Mouse (Mus musculus) hindbrain, embryonic 14.5 days (tissue): ENCODE data around the gene Arhgef12. TPM values are rescaled to one million over a fixed set of nuclear protein-coding genes. Genes with fewer than 3 reads are reported as not detected.
A peak's percentile ranks its signal among the peaks of the same experiment; 100 is the strongest.

ENCODE experiments used
- ATAC-seq: fragments of 200-750 bp; cut with Nextera tagmentation; 2 replicates; pipeline ENCODE4 v1.8.0; 2017; ENCODE audit warnings: moderate number of reproducible peaks, mild to moderate bottlenecking, moderate TSS enrichment, moderate library complexity; ENCODE audit not compliant: low FRiP score
- DNase-seq: peaks from one replicate; pipeline ENCODE4 v3.0.0-alpha.2; 2015; ENCODE audit warnings: low spot score
- H3K27ac ChIP-seq: fragments of 300-500 bp; sonication (generic); 2 replicates; pipeline ENCODE4 v1.5.1; 2014; ENCODE audit warnings: mild to moderate bottlenecking, moderate library complexity
- H3K27me3 ChIP-seq: fragments of 300-500 bp; sonication (generic); 2 replicates; pipeline ENCODE4 v1.6.1; 2014; ENCODE audit warnings: mild to moderate bottlenecking, low read length, mixed read lengths; ENCODE audit not compliant: control insufficient read depth, insufficient read depth
- H3K36me3 ChIP-seq: fragments of 300-500 bp; sonication (generic); replicated peaks from 2 replicates; pipeline ENCODE4 v1.6.1; 2014; ENCODE audit not compliant: control insufficient read depth, insufficient read depth
- H3K4me1 ChIP-seq: fragments of 300-500 bp; sonication (generic); replicated peaks from 2 replicates; pipeline ENCODE4 v1.6.1; 2014; ENCODE audit warnings: antibody characterized with exemption, low read length, mixed read lengths; ENCODE audit not compliant: control insufficient read depth, insufficient read depth
- H3K4me2 ChIP-seq: fragments of 300-500 bp; sonication (generic); replicated peaks from 2 replicates; pipeline ENCODE4 v1.6.1; 2014; ENCODE audit warnings: mild to moderate bottlenecking, moderate library complexity
- H3K4me3 ChIP-seq: fragments of 300-500 bp; sonication (generic); replicated peaks from 2 replicates; pipeline ENCODE4 v1.5.1; 2014; ENCODE audit warnings: mild to moderate bottlenecking, low read length
- H3K9ac ChIP-seq: fragments of 300-500 bp; sonication (generic); 2 replicates; pipeline ENCODE4 v1.6.1; 2014
- H3K9me3 ChIP-seq: fragments of 300-500 bp; sonication (generic); 2 replicates; pipeline ENCODE4 v1.6.1; 2016; ENCODE audit warnings: low read length; ENCODE audit not compliant: control insufficient read depth
- WGBS: fragments of 180-500 bp; shearing (Covaris S2); extraction: QIAGEN DNeasy Blood & Tissue Kit; methylation state at CpG from one replicate; pipeline ENCODE4 v1.1.7; 2014; 5-methylcytosine and 5-hydroxymethylcytosine counted together
- polyA plus RNA-seq: library from polyadenylated mRNA; unstranded; fragments of >200 nt; fragmentation: Nextera tagmentation; extraction: Ambion mirVana; gene quantifications from 2 replicates; pipeline ENCODE4 v1.2.1, GENCODE M21; 2014

The Arhgef12 gene
- polyA plus RNA-seq, 1 experiment from 2014 or later = 38.4 TPM

DNA sequence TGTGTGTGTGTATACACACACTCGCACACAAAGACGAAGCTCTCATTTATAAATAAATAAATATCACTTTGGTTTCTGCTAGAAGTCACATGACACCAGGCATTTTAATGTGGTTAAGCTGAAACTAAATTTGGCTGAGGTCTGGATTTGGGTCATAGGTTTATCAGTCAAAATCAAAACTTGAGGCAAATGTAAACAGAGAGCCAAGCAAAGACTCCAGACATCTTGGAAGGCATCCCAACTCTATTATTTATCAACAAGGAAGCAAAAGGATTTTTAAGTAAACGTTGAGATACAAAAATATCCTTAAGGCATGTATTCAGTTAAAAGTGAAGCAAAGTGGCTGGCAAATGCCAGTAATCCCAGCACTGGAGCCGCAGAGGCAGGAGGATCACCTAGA, 7.8 kb upstream of the Arhgef12 start:
- no peak overlapping the region for H3K9ac ChIP-seq
- H3K27ac ChIP-seq = no peak overlapping the region
- 89% methylated on average over 4 of the region's 4 CpGs for WGBS
- H3K27me3 ChIP-seq = no peaks in the 10 kb centered on the region
- no peak overlapping the region for H3K4me3 ChIP-seq
- H3K9me3 ChIP-seq = no peaks in the 10 kb centered on the region
- DNase-seq = no peak
- peaks cover 18% of the 10 kb centered on the region for H3K36me3 ChIP-seq
- H3K4me2 ChIP-seq = peak overlapping the region; percentile 68
- ATAC-seq = no peak
- H3K4me1 ChIP-seq = peaks cover 10% of the 10 kb centered on the region

DNA sequence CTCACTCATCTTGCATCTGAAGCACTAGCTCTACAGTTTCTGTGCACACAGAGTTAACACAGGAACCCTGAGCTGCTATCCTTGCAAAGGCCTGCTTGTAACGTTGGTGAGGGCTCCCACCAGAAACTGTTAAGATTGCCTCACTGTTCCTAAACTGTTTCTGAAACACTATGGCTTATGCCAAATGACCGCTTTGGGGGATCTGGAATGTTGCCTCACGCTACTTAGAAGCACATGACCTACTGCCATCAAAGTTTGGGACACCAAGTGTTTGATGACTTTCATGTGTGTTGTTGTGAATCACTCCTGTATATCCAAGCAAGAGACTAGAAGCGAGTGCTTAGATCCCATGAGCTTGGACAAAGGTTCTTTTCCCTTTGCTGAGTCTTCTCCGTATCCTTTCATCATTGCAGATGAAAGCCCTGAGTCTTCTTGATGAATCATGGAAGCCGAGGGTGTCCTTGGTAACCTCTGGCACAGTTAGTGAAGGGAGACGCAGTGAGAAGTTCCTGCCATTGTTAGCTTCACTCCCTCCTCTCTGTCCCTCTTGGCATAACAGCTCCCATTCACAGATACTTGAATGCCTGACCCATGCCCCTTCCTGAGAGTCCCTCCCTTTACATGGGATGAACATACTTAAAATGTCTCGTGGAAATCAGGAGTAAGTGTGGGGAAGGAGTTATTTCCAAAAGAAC, 3.4 kb upstream of the Arhgef12 start:
- DNase-seq = no peak
- Histone ChIP-seq H3K9ac (no peak overlapping the region), H3K9me3 (no peaks in the 10 kb centered on the region), H3K4me3 (no peak overlapping the region), H3K27ac (no peak overlapping the region), H3K4me1 (peaks cover 5% of the 10 kb centered on the region), H3K27me3 (no peaks in the 10 kb centered on the region), H3K4me2 (no peak overlapping the region), H3K36me3 (peaks cover 25% of the 10 kb centered on the region)
- no peak for ATAC-seq
- WGBS = 79% methylated on average over 8 of the region's 8 CpGs

DNA sequence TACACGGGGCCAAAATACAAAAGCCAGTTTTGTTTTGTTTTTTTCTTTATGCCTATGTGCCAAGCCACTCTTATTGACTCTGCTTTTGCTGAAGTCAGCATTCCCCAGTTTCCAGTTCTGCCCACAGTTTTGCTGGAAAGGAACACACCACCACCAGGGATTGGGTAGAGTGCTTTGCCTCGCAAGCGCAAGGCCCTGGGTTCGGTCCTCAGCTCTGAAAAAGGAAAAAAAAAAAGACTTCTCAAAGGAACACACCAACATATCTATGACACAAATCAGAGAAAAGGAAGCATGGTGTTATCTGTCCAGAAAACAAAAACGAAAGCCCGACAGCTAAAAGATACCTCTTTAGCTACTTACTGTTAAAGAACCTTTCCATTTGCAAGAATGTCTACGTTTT, 2.1 kb upstream of the Arhgef12 start:
- Histone ChIP-seq H3K4me1 (peaks cover 7% of the 10 kb centered on the region), H3K4me2 (no peak overlapping the region), H3K4me3 (no peak overlapping the region), H3K27me3 (no peaks in the 10 kb centered on the region), H3K27ac (no peak overlapping the region), H3K9me3 (no peaks in the 10 kb centered on the region), H3K36me3 (peaks cover 25% of the 10 kb centered on the region), H3K9ac (no peak overlapping the region)
- ATAC-seq (no peak), DNase-seq (no peak)
- 88% methylated on average over 7 of the region's 7 CpGs for WGBS

DNA sequence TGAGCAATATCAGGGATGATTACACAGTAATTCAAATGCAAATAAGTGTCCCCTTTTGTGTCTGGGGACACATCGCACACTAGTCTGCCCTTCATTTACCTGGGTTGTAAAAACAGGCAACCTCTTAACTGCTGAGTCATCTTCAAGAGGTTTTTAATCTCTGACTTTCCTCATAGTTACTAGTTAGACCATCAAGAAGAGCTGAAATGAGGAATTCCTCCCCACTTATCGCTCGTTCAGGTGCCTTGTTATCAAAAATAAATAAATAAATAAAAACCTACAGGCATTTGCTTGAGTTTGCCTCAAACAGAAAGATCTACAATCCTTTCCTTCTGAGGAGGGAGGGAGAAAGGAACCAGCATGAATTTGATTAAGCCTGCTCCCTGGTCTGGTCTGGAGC, 1.7 kb upstream of the Arhgef12 start:
- no peak overlapping the region for H3K27ac ChIP-seq
- no peak for DNase-seq
- peaks cover 25% of the 10 kb centered on the region for H3K36me3 ChIP-seq
- no peak overlapping the region for H3K4me3 ChIP-seq
- H3K9me3 ChIP-seq = no peaks in the 10 kb centered on the region
- peaks cover 11% of the 10 kb centered on the region for H3K4me1 ChIP-seq
- no peak overlapping the region for H3K9ac ChIP-seq
- WGBS = 84% methylated on average over 3 of the region's 3 CpGs
- no peak overlapping the region for H3K4me2 ChIP-seq
- H3K27me3 ChIP-seq = no peaks in the 10 kb centered on the region
- no peak for ATAC-seq

DNA sequence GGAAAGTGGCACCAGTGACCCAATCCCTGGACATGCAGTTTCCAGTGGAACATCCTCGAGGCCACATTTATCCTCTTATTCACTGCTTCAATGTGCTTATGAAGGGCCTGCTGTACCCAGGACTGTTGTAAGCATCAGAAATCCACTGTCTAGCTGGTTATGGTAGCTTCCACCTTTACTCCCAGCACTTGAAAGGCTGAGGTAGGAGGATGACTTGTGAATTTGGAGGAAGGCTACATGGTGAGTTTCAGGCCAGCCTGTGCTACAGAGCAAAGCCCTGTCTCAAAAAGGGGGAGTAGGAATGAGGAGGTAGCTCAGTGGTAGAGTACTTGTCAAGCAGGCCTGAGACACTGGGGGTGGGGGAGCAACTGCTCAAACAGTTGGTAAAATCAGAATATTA, 1.0 kb upstream of the Arhgef12 start:
- ATAC-seq (no peak), DNase-seq (no peak)
- Histone ChIP-seq H3K9me3 (no peaks in the 10 kb centered on the region), H3K4me1 (peaks cover 17% of the 10 kb centered on the region), H3K27me3 (no peaks in the 10 kb centered on the region), H3K9ac (no peak overlapping the region), H3K36me3 (peaks cover 25% of the 10 kb centered on the region), H3K27ac (no peak overlapping the region), H3K4me3 (no peak overlapping the region), H3K4me2 (no peak overlapping the region)
- 93% methylated on average over 1 of the region's 1 CpGs for WGBS

DNA sequence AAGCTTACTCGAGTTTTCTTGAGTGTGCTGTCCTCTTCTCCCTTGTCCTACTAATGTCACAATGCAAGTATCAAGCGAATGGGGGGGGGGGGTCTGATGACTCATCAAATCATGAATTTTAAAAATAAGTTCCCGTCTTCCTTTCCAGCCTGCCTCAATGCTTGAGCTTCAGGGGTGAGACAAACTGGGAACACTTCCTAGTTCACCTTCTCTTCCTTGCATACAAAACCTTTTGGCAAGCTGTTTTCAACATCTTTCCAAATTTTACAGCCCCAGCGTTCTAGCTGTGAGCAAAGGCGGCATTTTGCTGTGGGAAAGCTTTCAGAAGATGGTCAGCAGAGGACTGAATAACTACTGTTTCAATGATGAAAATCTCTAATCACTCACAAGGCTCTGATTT, 516 bp upstream of the Arhgef12 start:
- H3K27me3 ChIP-seq = no peaks in the 10 kb centered on the region
- no peak overlapping the region for H3K4me2 ChIP-seq
- no peak for ATAC-seq
- DNase-seq = no peak
- H3K4me1 ChIP-seq = peaks cover 20% of the 10 kb centered on the region
- H3K27ac ChIP-seq = no peak overlapping the region
- WGBS = 62% methylated on average over 5 of the region's 5 CpGs
- H3K9ac ChIP-seq = no peak overlapping the region
- peaks cover 25% of the 10 kb centered on the region for H3K36me3 ChIP-seq
- H3K4me3 ChIP-seq = no peak overlapping the region
- no peaks in the 10 kb centered on the region for H3K9me3 ChIP-seq

DNA sequence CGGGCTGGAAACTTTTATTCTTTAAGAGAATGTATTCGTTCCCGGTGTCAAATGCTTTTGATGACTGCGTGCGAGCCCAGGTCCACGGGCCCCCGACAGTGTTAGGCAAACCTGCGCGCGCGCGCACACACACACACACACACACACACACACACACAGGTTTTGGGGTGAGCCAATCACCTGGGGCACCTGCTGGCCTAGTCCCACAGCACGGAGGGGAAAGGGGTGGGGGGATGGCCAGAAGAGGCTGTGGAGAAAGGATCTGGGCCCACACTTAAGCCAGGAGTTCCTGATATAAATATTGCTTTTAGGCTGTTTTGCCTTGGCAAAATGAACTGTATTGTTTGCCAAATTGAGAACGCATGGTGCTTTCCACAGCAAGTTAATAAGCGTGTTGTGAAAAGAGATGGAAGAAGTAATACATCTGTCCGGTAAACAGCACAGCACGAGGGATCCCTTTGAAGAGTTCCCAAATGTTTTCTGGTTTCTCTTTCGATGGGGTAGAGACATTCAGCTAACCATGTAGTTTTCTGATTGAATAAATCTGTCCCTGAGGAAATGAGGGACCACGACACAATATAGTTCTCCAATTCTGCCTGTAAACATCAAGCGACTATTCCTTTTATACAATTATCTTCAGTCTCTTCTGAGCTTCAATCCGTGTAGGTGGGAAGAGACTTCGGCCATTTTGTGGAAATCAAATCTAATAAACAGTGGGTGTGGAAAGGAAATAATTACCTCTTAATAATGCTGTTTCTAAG, 433 bp downstream of the Arhgef12 start:
- 22% methylated on average over 22 of the region's 22 CpGs for WGBS
- H3K4me2 ChIP-seq = peak overlapping the region; percentile 96
- H3K27ac ChIP-seq = peak overlapping the region; percentile 82
- DNase-seq (no peak), ATAC-seq (peak; percentile 52)
- H3K4me1 ChIP-seq = peaks cover 25% of the 10 kb centered on the region
- no peaks in the 10 kb centered on the region for H3K27me3 ChIP-seq
- H3K9me3 ChIP-seq = no peaks in the 10 kb centered on the region
- peaks cover 23% of the 10 kb centered on the region for H3K36me3 ChIP-seq
- peak overlapping the region; percentile 87 for H3K4me3 ChIP-seq
- H3K9ac ChIP-seq = peak overlapping the region; percentile 89

DNA sequence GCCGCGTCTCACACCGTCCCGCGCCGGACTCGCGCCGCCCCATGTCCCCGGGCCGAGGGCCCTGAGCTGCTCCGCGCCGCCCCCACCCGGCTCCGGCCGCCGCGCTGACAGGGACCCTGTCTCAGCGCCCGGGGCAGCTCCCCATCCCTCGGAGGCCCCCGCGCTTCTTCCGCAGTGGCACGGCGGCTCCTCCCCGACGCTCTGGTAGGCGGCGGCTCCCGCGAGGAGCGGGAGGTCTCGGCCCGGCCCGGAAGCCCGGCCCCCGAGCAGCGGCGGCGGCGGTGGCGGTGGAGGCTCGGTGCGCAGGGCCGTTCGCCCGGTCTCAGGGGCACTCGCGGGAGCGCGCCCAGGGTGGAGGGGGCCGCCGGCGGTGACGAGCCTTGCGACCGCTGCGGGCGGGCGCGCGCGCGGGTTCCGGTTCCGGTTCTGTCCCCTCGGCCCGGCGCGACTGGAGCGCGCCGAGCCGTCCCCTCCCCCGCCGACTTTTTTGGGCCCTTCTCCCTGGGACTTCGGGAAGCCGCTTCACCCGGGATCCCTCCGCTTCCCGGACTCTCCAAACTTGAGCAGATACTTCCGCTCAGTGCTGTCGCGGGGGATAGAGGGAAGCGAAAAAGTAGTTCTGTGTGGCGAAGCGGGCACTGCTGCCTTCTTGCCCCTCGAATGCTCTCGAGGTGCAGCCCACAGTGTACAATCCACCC, 1.2 kb downstream of the Arhgef12 start:
- peaks cover 25% of the 10 kb centered on the region for H3K4me1 ChIP-seq
- H3K4me3 ChIP-seq = peak overlapping the region; percentile 87
- H3K9ac ChIP-seq = peak overlapping the region; percentile 89
- no peaks in the 10 kb centered on the region for H3K27me3 ChIP-seq
- ATAC-seq = peak; percentile 87
- peak overlapping the region; percentile 82 for H3K27ac ChIP-seq
- H3K36me3 ChIP-seq = peaks cover 16% of the 10 kb centered on the region
- no peaks in the 10 kb centered on the region for H3K9me3 ChIP-seq
- peak; percentile 89 for DNase-seq
- WGBS = 0% methylated on average over 59 of the region's 91 CpGs
- peak overlapping the region; percentile 96 for H3K4me2 ChIP-seq
